Mouse (Mus musculus): ENCODE measurements at regions not wholly inside any gene's neighbourhood (a gene's known extent, or its start where the extent isn't known, plus 50 kb on each side); places are given as distances from the start of the nearest gene placed in this dataset.

- TF ChIP-seq CTCF (IDR thresholded peaks at IDR 0.05; ENCODE audit: control insufficient read depth, insufficient read depth, insufficient replicate concordance, low read depth, low read length) (no peak), POLR2A (IDR thresholded peaks at IDR 0.05; ENCODE audit: control insufficient read depth, low read depth, low read length) (no peak)
Measured at GRCm38 (mm10) chr2:84098746-84099145, 108.4 kb downstream of the Gm13691 start.
